Mouse (Mus musculus) layer of hippocampus, postnatal 10 days (tissue): ENCODE data around the gene 1700001C02Rik. TPM values are rescaled to one million over a fixed set of nuclear protein-coding genes. Genes with fewer than 3 reads are reported as not detected.

Experiments
- DNase-seq, 2 experiments: peaks; one replicate each; pipeline ENCODE4 v3.0.0; 2021; ENCODE audit warnings: low spot score in 2 of 2
- total RNA-seq, 2 experiments: library from RNA; stranded (reverse); gene quantifications; 2 replicates each; pipeline ENCODE4 v1.2.3; 2021

1700001C02Rik gene
- total RNA-seq, 2 experiments from 2014 or later, result 1.3 TPM; not detected in 1

GRCm38 (mm10) chr5:30494606-30495005 is 28.8 kb downstream of the 1700001C02Rik start:
- no peak for DNase-seq

- no peak for DNase-seq
Observed at GRCm38 (mm10) chr5:30495288-30495687, 29.4 kb downstream of the 1700001C02Rik start.

- no peak for DNase-seq
Observed at GRCm38 (mm10) chr5:30496821-30497220, 31.0 kb downstream of the 1700001C02Rik start.

- no peak for DNase-seq
Observed at GRCm38 (mm10) chr5:30497299-30497698, 31.5 kb downstream of the 1700001C02Rik start.

- DNase-seq, result no peak
Observed at GRCm38 (mm10) chr5:30513111-30513510, 47.3 kb downstream of the 1700001C02Rik start.

GRCm38 (mm10) chr5:30516376-30516775 is 50.5 kb downstream of the 1700001C02Rik start:
- peak; percentile 60 to 61 for DNase-seq

GRCm38 (mm10) chr5:30518108-30518507 is 52.3 kb downstream of the 1700001C02Rik start:
- no peak for DNase-seq

GRCm38 (mm10) chr5:30518547-30518946 is 52.7 kb downstream of the 1700001C02Rik start:
- no peak for DNase-seq

GRCm38 (mm10) chr5:30519494-30519893 is 53.6 kb downstream of the 1700001C02Rik start:
- no peak for DNase-seq

- no peak for DNase-seq
Observed at GRCm38 (mm10) chr5:30520214-30520732, 54.4 kb downstream of the 1700001C02Rik start.

- no peak for DNase-seq
Observed at GRCm38 (mm10) chr5:30522406-30522805, 56.6 kb downstream of the 1700001C02Rik start.

GRCm38 (mm10) chr5:30523131-30523530 is 57.3 kb downstream of the 1700001C02Rik start:
- DNase-seq, result no peak

- DNase-seq, result no peak
Observed at GRCm38 (mm10) chr5:30524213-30524612, 58.4 kb downstream of the 1700001C02Rik start.

GRCm38 (mm10) chr5:30525920-30526836 is 60.3 kb downstream of the 1700001C02Rik start:
- peak in 1 of 2 experiments; percentile 62 for DNase-seq

- DNase-seq, result no peak
Observed at GRCm38 (mm10) chr5:30527129-30527528, 61.3 kb downstream of the 1700001C02Rik start.

- no peak for DNase-seq
Observed at GRCm38 (mm10) chr5:30528906-30529305, 63.1 kb downstream of the 1700001C02Rik start.

Other genes starting within 250 kb of the 1700001C02Rik start
- 10 to 100 TPM; 59.5 to 61.1 TPM for gene Selenoi, start 233.5 kb upstream of the 1700001C02Rik start, total RNA-seq
- gene Drc1, start 184.7 kb upstream of the 1700001C02Rik start, total RNA-seq, result 10 to 100 TPM; 16.3 to 16.5 TPM
- 1 to 10 TPM; 7.0 to 7.3 TPM for gene Otof, start 4.1 kb upstream of the 1700001C02Rik start, total RNA-seq
- gene Cib4, start 79.8 kb downstream of the 1700001C02Rik start, total RNA-seq, result not detected
- 10 to 100 TPM; 10.3 to 11.6 TPM for gene Kcnk3, start 122.1 kb downstream of the 1700001C02Rik start, total RNA-seq
- 10 to 100 TPM; 29.0 TPM for gene Slc35f6, start 181.9 kb downstream of the 1700001C02Rik start, total RNA-seq
- gene Cenpa, start 200.7 kb downstream of the 1700001C02Rik start, total RNA-seq, result 10 to 100 TPM in 1 of 2 experiments, 1 to 10 TPM in 1; 9.3 to 10.4 TPM
- gene Dpysl5, start 245.5 kb downstream of the 1700001C02Rik start, total RNA-seq, result 100 to 1,000 TPM; 321 to 327 TPM